Mouse (Mus musculus): ENCODE data around the gene Igf1r. TPM values are rescaled to one million over a fixed set of nuclear protein-coding genes. Genes with fewer than 3 reads are reported as not detected.

The Igf1r gene
- polyA plus RNA-seq, 1 experiment from 2014 or later, result 25.2 TPM

- WGBS, result 89% methylated on average over 9 of the region's 9 CpGs
- no peak overlapping the region for H3K4me3 ChIP-seq
- no peak for DNase-seq (ENCODE audit: low spot score)
- H3K27ac ChIP-seq (replicated peaks), result no peak overlapping the region
- peaks cover 16% of the 10 kb centered on the region for H3K27me3 ChIP-seq (replicated peaks; ENCODE audit: low read depth, poor library complexity, severe bottlenecking)
- no peaks in the 10 kb centered on the region for H3K36me3 ChIP-seq (replicated peaks)
- H3K4me1 ChIP-seq, result peaks cover 5% of the 10 kb centered on the region; the same call in 1 of the 2 replicates
- no peaks in the 10 kb centered on the region for H3K9me3 ChIP-seq
Measured at GRCm38 (mm10) chr7:67943805-67944204, 8.8 kb upstream of the Igf1r start.

- WGBS, result 85% methylated on average over 1 of the region's 1 CpGs
- Histone ChIP-seq H3K4me1 (peaks cover 14% of the 10 kb centered on the region), H3K4me3 (no peak overlapping the region), H3K9me3 (no peaks in the 10 kb centered on the region), H3K36me3 (replicated peaks) (no peaks in the 10 kb centered on the region), H3K27ac (replicated peaks) (no peak overlapping the region), H3K27me3 (replicated peaks; ENCODE audit: low read depth, poor library complexity, severe bottlenecking) (peaks cover 23% of the 10 kb centered on the region)
- DNase-seq (ENCODE audit: low spot score), result no peak
Measured at GRCm38 (mm10) chr7:67946901-67947300, 5.7 kb upstream of the Igf1r start.

- Histone ChIP-seq H3K9me3 (no peaks in the 10 kb centered on the region), H3K36me3 (replicated peaks) (no peaks in the 10 kb centered on the region), H3K27me3 (replicated peaks; ENCODE audit: low read depth, poor library complexity, severe bottlenecking) (peaks cover 23% of the 10 kb centered on the region), H3K4me3 (peak overlapping the region; percentile 90), H3K27ac (replicated peaks) (peak overlapping the region; percentile 99), H3K4me1 (peaks cover 32% of the 10 kb centered on the region)
- under 1% methylated on average over 23 of the region's 24 CpGs for WGBS
- DNase-seq (ENCODE audit: low spot score), result no peak
Measured at GRCm38 (mm10) chr7:67950346-67950814, 2.2 kb upstream of the Igf1r start.

- peak overlapping the region; percentile 99 for H3K27ac ChIP-seq (replicated peaks)
- H3K36me3 ChIP-seq (replicated peaks), result no peaks in the 10 kb centered on the region
- under 1% methylated on average over 71 of the region's 71 CpGs for WGBS
- H3K27me3 ChIP-seq (replicated peaks; ENCODE audit: low read depth, poor library complexity, severe bottlenecking), result peaks cover 23% of the 10 kb centered on the region
- peak; percentile 93 for DNase-seq (ENCODE audit: low spot score)
- H3K4me3 ChIP-seq, result peak overlapping the region; percentile 90
- H3K4me1 ChIP-seq, result peaks cover 37% of the 10 kb centered on the region
- no peaks in the 10 kb centered on the region for H3K9me3 ChIP-seq
Measured at GRCm38 (mm10) chr7:67950815-67951531, 1.7 kb upstream of the Igf1r start.

GRCm38 (mm10) chr7:67951532-67952035, 1.0 kb upstream of the Igf1r start:
- H3K27ac ChIP-seq (replicated peaks), result peak overlapping the region; percentile 99
- peaks cover 19% of the 10 kb centered on the region for H3K27me3 ChIP-seq (replicated peaks; ENCODE audit: low read depth, poor library complexity, severe bottlenecking)
- H3K4me3 ChIP-seq, result peak overlapping the region; percentile 90
- H3K4me1 ChIP-seq, result peaks cover 44% of the 10 kb centered on the region
- H3K9me3 ChIP-seq, result no peaks in the 10 kb centered on the region
- peak; percentile 95 for DNase-seq (ENCODE audit: low spot score)
- WGBS, result 0% methylated on average over 67 of the region's 73 CpGs
- H3K36me3 ChIP-seq (replicated peaks), result no peaks in the 10 kb centered on the region

- H3K36me3 ChIP-seq (replicated peaks), result no peaks in the 10 kb centered on the region
Measured at GRCm38 (mm10) chr7:67952036-67952681, 468 bp upstream of the Igf1r start.

GRCm38 (mm10) chr7:67953764-67954242, 1.2 kb downstream of the Igf1r start:
- H3K27ac ChIP-seq (replicated peaks), result peak overlapping the region; percentile 99
- WGBS, result under 1% methylated on average over 23 of the region's 23 CpGs
- no peaks in the 10 kb centered on the region for H3K9me3 ChIP-seq
- 0 out of 2 replicates have a peak, but pooled peaks cover 7% of the 10 kb centered on the region for H3K27me3 ChIP-seq (replicated peaks; ENCODE audit: low read depth, poor library complexity, severe bottlenecking)
- peak; percentile 54 for DNase-seq (ENCODE audit: low spot score)
- H3K36me3 ChIP-seq (replicated peaks), result no peaks in the 10 kb centered on the region
- H3K4me1 ChIP-seq, result peaks cover 62% of the 10 kb centered on the region
- peak overlapping the region; percentile 90 for H3K4me3 ChIP-seq

More at GRCm38 (mm10) chr7:67952036-67952681, 468 bp upstream of the Igf1r start:
- no peaks in the 10 kb centered on the region for H3K9me3 ChIP-seq
- DNase-seq (ENCODE audit: low spot score), result peak; percentile 89
- peaks cover 48% of the 10 kb centered on the region for H3K4me1 ChIP-seq
- peak overlapping the region; percentile 99 for H3K27ac ChIP-seq (replicated peaks)
- peak overlapping the region; percentile 90 for H3K4me3 ChIP-seq
- under 1% methylated on average over 89 of the region's 91 CpGs for WGBS
- H3K27me3 ChIP-seq (replicated peaks; ENCODE audit: low read depth, poor library complexity, severe bottlenecking), result 0 out of 2 replicates have a peak, but pooled peaks cover 14% of the 10 kb centered on the region

GRCm38 (mm10) chr7:67954591-67955185, 2.1 kb downstream of the Igf1r start:
- H3K4me1 ChIP-seq, result peaks cover 69% of the 10 kb centered on the region

GRCm38 (mm10) chr7:67955276-67955675, 2.6 kb downstream of the Igf1r start:
- Histone ChIP-seq H3K36me3 (replicated peaks) (no peaks in the 10 kb centered on the region), H3K9me3 (no peaks in the 10 kb centered on the region), H3K27ac (replicated peaks) (0 out of 2 replicates have a peak overlapping the region, but pooled peaks have one; percentile 99), H3K27me3 (replicated peaks; ENCODE audit: low read depth, poor library complexity, severe bottlenecking) (no peaks in the 10 kb centered on the region), H3K4me3 (peak overlapping the region; percentile 90), H3K4me1 (peaks cover 71% of the 10 kb centered on the region)
- no peak for DNase-seq (ENCODE audit: low spot score)
- 39% methylated on average over 5 of the region's 5 CpGs for WGBS

More at GRCm38 (mm10) chr7:67954591-67955185, 2.1 kb downstream of the Igf1r start:
- Histone ChIP-seq H3K4me3 (peak overlapping the region; percentile 90), H3K27me3 (replicated peaks; ENCODE audit: low read depth, poor library complexity, severe bottlenecking) (no peaks in the 10 kb centered on the region), H3K9me3 (no peaks in the 10 kb centered on the region), H3K27ac (replicated peaks) (peak overlapping the region; percentile 99), H3K36me3 (replicated peaks) (no peaks in the 10 kb centered on the region)
- WGBS, result 4% methylated on average over 10 of the region's 10 CpGs
- no peak for DNase-seq (ENCODE audit: low spot score)

- Histone ChIP-seq H3K4me1 (peaks cover 88% of the 10 kb centered on the region), H3K4me3 (no peak overlapping the region; the same call in 1 of the 2 replicates), H3K27me3 (replicated peaks; ENCODE audit: low read depth, poor library complexity, severe bottlenecking) (no peaks in the 10 kb centered on the region), H3K27ac (replicated peaks) (no peak overlapping the region), H3K36me3 (replicated peaks) (no peaks in the 10 kb centered on the region), H3K9me3 (no peaks in the 10 kb centered on the region)
- no peak for DNase-seq (ENCODE audit: low spot score)
- WGBS, result 76% methylated on average over 6 of the region's 6 CpGs
Measured at GRCm38 (mm10) chr7:67957376-67957775, 4.7 kb downstream of the Igf1r start.

GRCm38 (mm10) chr7:67958045-67958444, 5.4 kb downstream of the Igf1r start:
- H3K36me3 ChIP-seq (replicated peaks), result no peaks in the 10 kb centered on the region
- H3K27ac ChIP-seq (replicated peaks), result no peak overlapping the region
- no peak for DNase-seq (ENCODE audit: low spot score)
- no peaks in the 10 kb centered on the region for H3K9me3 ChIP-seq
- H3K27me3 ChIP-seq (replicated peaks; ENCODE audit: low read depth, poor library complexity, severe bottlenecking), result no peaks in the 10 kb centered on the region
- WGBS, result 79% methylated on average over 18 of the region's 18 CpGs
- peaks cover 92% of the 10 kb centered on the region for H3K4me1 ChIP-seq
- H3K4me3 ChIP-seq, result no peak overlapping the region

- Histone ChIP-seq H3K9me3 (no peaks in the 10 kb centered on the region), H3K4me3 (no peak overlapping the region), H3K4me1 (peaks cover 85% of the 10 kb centered on the region), H3K36me3 (replicated peaks) (no peaks in the 10 kb centered on the region), H3K27me3 (replicated peaks; ENCODE audit: low read depth, poor library complexity, severe bottlenecking) (no peaks in the 10 kb centered on the region), H3K27ac (replicated peaks) (no peak overlapping the region; the same call in 1 of the 2 replicates)
- no peak for DNase-seq (ENCODE audit: low spot score)
- 63% methylated on average over 9 of the region's 9 CpGs for WGBS
Measured at GRCm38 (mm10) chr7:67960701-67961100, 8.1 kb downstream of the Igf1r start.

All from embryonic facial prominence, embryonic 10.5 days (tissue).